Mouse (Mus musculus) common myeloid progenitor, adult 5-6 weeks (primary cell): Measurements from ENCODE around the gene Maco1. TPM values are rescaled to one million over a fixed set of nuclear protein-coding genes. Genes with fewer than 3 reads are reported as not detected.

Source experiments
- ATAC-seq: replicated peaks from 2 replicates; pipeline ENCODE4 v1.8.0; 2016; ENCODE audit warnings: low read depth, mild to moderate bottlenecking, moderate TSS enrichment, inconsistent platforms; ENCODE audit not compliant: poor library complexity, severe bottlenecking
- total RNA-seq: library from RNA; stranded (forward); fragments of 200-1000, 187-1606 nt; gene quantifications from 2 replicates; pipeline ENCODE4 v1.2.3, GENCODE M21; 2017

Gene Maco1
- total RNA-seq, 1 experiment from 2014 or later: 63.9 TPM

GRCm38 (mm10) chr4:134756953-134757352 is 96.2 kb downstream of the Maco1 start:
- no peak for ATAC-seq

GRCm38 (mm10) chr4:134754941-134755340 is 98.2 kb downstream of the Maco1 start:
- no peak for ATAC-seq

DNA sequence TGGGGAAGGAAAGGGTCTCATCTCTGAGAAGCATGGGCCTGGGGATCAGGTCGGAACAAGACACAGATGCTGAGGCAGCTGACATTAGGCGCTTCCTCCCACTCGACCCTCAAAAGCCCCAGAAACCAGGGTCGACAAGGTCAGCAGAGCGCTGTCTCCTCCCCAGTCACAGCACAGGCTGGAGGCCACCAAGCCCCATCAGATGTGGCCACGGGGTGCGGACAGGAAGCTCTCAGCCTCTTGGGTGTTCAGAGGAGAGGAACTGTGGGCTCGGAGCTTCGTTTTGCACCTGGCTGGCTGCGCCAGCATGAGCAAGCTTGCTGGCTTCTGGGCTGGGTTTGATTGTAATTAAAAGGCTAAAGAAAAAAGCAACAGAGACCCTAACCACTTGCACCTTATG is 98.8 kb downstream of the Maco1 start:
- no peak for ATAC-seq

DNA sequence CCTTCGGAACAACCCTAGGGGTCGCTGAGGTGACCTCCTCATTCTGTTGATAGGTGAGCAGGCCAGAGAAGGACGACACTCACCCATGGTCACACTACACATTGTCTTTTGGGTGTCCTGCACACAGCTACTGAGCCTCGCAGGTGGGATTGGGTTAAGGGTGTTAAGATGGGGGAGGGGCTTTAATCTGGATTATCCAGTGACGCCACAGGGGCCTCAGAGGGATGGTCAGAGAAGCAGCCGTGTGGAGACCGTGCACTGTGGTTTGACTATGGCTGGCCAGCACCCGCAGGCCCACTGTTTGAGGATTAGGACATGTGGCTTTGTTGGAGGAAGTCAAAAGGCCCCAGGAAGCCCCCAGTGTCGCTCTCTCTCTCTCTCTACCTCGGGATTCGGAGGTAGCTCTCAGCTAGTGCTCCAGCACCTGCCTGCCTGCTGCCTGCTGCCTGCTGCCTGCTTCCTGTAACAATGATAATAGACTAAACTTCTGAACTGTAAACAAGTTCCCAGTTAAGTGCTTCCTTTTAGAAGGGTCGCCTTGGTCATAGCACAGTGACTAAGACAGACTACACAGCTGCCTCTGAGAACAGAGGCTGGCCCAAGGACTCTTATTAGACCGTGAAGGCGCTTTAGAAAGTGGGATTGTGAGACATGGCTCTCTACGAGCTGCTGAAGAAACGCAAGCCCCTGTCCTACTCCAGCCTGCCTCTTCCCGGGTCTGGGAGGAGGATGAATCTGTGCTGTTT is 99.5 kb downstream of the Maco1 start:
- peak; percentile 36 for ATAC-seq

DNA sequence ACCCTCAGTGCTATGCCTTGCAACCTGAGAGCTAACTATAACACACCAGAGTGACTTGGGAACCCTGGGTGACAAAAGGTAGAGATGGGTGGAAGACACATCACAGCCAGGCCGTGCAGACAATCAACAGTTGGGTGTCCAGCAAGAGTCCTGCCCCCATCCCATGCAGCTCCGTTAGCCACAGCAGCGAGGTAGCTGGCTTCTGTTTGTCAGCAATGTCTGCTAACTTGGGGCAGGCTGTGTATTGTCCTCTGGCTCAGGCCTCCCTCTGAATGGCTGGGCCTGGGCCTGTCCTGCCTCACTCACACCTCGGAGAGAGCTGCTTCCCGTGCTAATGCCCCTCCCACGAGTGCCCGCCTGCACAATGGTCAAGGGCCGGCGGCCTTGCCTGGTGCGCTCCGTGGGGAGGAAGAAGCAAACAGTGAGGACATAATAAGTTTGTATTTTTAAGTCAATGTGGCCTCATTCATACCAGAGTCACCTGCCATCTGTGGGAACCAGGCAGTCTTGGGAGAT is 100.2 kb downstream of the Maco1 start:
- no peak for ATAC-seq

Other genes with a start within 250 kb of the Maco1 start
- gene Man1c1, start 149.1 kb downstream of the Maco1 start, total RNA-seq: 1.2 and 1.6 TPM in 2 replicates
- 8.7 and 9.6 TPM in 2 replicates for gene Ldlrap1, start 85.3 kb downstream of the Maco1 start, total RNA-seq
- gene Rhd, start 11.2 kb upstream of the Maco1 start, total RNA-seq: 52.9 and 59.6 TPM in 2 replicates
- gene Tmem50a, start 61.7 kb upstream of the Maco1 start, total RNA-seq: 168 and 202 TPM in 2 replicates
- gene Rsrp1, start 70.2 kb upstream of the Maco1 start, total RNA-seq: 172 and 177 TPM in 2 replicates
- gene Syf2, start 77.6 kb upstream of the Maco1 start, total RNA-seq: 230 and 275 TPM in 2 replicates